Mouse (Mus musculus): ENCODE measurements at regions not wholly inside any gene's neighbourhood (a gene's known extent, or its start where the extent isn't known, plus 50 kb on each side); places are given as distances from the start of the nearest gene placed in this dataset.

GRCm38 (mm10) chr13:83716711-83717171, 212.9 kb downstream of the Mef2c start:
- no peaks in the 10 kb centered on the region for H3K36me3 ChIP-seq (ENCODE audit: control insufficient read depth, insufficient read depth, low read length)
- TF ChIP-seq POLR2A (IDR thresholded peaks at IDR 0.05; ENCODE audit: control insufficient read depth, extremely low read depth, insufficient read depth, low read length, poor library complexity), result no peak
- no peak for TF ChIP-seq CTCF (IDR thresholded peaks at IDR 0.05; ENCODE audit: borderline replicate concordance, control insufficient read depth, extremely low read depth, insufficient read depth, low read length, poor library complexity)
- H3K27ac ChIP-seq (ENCODE audit: control insufficient read depth, insufficient read depth, low read length), result no peak overlapping the region
- H3K4me1 ChIP-seq (replicated peaks; ENCODE audit: control insufficient read depth, insufficient read depth, low read length), result no peaks in the 10 kb centered on the region
- 13% methylated on average over 8 of the region's 8 CpGs for WGBS
- H3K4me3 ChIP-seq (ENCODE audit: control insufficient read depth, insufficient read depth, low read length), result no peak overlapping the region
- peaks cover 18% of the 10 kb centered on the region for H3K27me3 ChIP-seq (ENCODE audit: control insufficient read depth, insufficient read depth, low read length)
- no peak for DNase-seq

- Histone ChIP-seq H3K4me3 (ENCODE audit: control insufficient read depth, insufficient read depth, low read length) (no peak overlapping the region), H3K4me1 (replicated peaks; ENCODE audit: control insufficient read depth, insufficient read depth, low read length) (no peaks in the 10 kb centered on the region), H3K27me3 (ENCODE audit: control insufficient read depth, insufficient read depth, low read length) (peaks cover 18% of the 10 kb centered on the region), H3K27ac (ENCODE audit: control insufficient read depth, insufficient read depth, low read length) (no peak overlapping the region), H3K36me3 (ENCODE audit: control insufficient read depth, insufficient read depth, low read length) (no peaks in the 10 kb centered on the region)
- 17% methylated on average over 4 of the region's 4 CpGs for WGBS
- no peak for DNase-seq
- TF ChIP-seq CTCF (IDR thresholded peaks at IDR 0.05; ENCODE audit: borderline replicate concordance, control insufficient read depth, extremely low read depth, insufficient read depth, low read length, poor library complexity), result no peak
- no peak for TF ChIP-seq POLR2A (IDR thresholded peaks at IDR 0.05; ENCODE audit: control insufficient read depth, extremely low read depth, insufficient read depth, low read length, poor library complexity)
Measured at GRCm38 (mm10) chr13:83717686-83718210, 213.9 kb downstream of the Mef2c start.

GRCm38 (mm10) chr13:83718431-83719410, 214.9 kb downstream of the Mef2c start:
- H3K4me3 ChIP-seq (ENCODE audit: control insufficient read depth, insufficient read depth, low read length), result no peak overlapping the region
- no peak overlapping the region for H3K27ac ChIP-seq (ENCODE audit: control insufficient read depth, insufficient read depth, low read length)
- no peaks in the 10 kb centered on the region for H3K36me3 ChIP-seq (ENCODE audit: control insufficient read depth, insufficient read depth, low read length)
- WGBS, result 20% methylated on average over 10 of the region's 10 CpGs
- DNase-seq, result no peak
- no peaks in the 10 kb centered on the region for H3K4me1 ChIP-seq (replicated peaks; ENCODE audit: control insufficient read depth, insufficient read depth, low read length)
- TF ChIP-seq CTCF (IDR thresholded peaks at IDR 0.05; ENCODE audit: borderline replicate concordance, control insufficient read depth, extremely low read depth, insufficient read depth, low read length, poor library complexity) (no peak), POLR2A (IDR thresholded peaks at IDR 0.05; ENCODE audit: control insufficient read depth, extremely low read depth, insufficient read depth, low read length, poor library complexity) (no peak)
- peaks cover 15% of the 10 kb centered on the region for H3K27me3 ChIP-seq (ENCODE audit: control insufficient read depth, insufficient read depth, low read length)

- 13% methylated on average over 24 of the region's 24 CpGs for WGBS
- no peak for DNase-seq
- no peak for TF ChIP-seq POLR2A (IDR thresholded peaks at IDR 0.05; ENCODE audit: control insufficient read depth, extremely low read depth, insufficient read depth, low read length, poor library complexity)
- no peak for TF ChIP-seq CTCF (IDR thresholded peaks at IDR 0.05; ENCODE audit: borderline replicate concordance, control insufficient read depth, extremely low read depth, insufficient read depth, low read length, poor library complexity)
- Histone ChIP-seq H3K36me3 (ENCODE audit: control insufficient read depth, insufficient read depth, low read length) (no peaks in the 10 kb centered on the region), H3K4me3 (ENCODE audit: control insufficient read depth, insufficient read depth, low read length) (no peak overlapping the region), H3K4me1 (replicated peaks; ENCODE audit: control insufficient read depth, insufficient read depth, low read length) (no peaks in the 10 kb centered on the region), H3K27ac (ENCODE audit: control insufficient read depth, insufficient read depth, low read length) (no peak overlapping the region), H3K27me3 (ENCODE audit: control insufficient read depth, insufficient read depth, low read length) (peaks cover 15% of the 10 kb centered on the region)
Measured at GRCm38 (mm10) chr13:83719635-83720291, 215.9 kb downstream of the Mef2c start.

- Histone ChIP-seq H3K4me1 (replicated peaks; ENCODE audit: control insufficient read depth, insufficient read depth, low read length) (no peaks in the 10 kb centered on the region), H3K36me3 (ENCODE audit: control insufficient read depth, insufficient read depth, low read length) (no peaks in the 10 kb centered on the region), H3K27ac (ENCODE audit: control insufficient read depth, insufficient read depth, low read length) (no peak overlapping the region), H3K27me3 (ENCODE audit: control insufficient read depth, insufficient read depth, low read length) (peaks cover 12% of the 10 kb centered on the region), H3K4me3 (ENCODE audit: control insufficient read depth, insufficient read depth, low read length) (no peak overlapping the region)
- no peak for TF ChIP-seq CTCF (IDR thresholded peaks at IDR 0.05; ENCODE audit: borderline replicate concordance, control insufficient read depth, extremely low read depth, insufficient read depth, low read length, poor library complexity)
- no peak for TF ChIP-seq POLR2A (IDR thresholded peaks at IDR 0.05; ENCODE audit: control insufficient read depth, extremely low read depth, insufficient read depth, low read length, poor library complexity)
- WGBS, result 6% methylated on average over 12 of the region's 12 CpGs
- DNase-seq, result no peak
Measured at GRCm38 (mm10) chr13:83720352-83720751, 216.5 kb downstream of the Mef2c start.

GRCm38 (mm10) chr13:83720883-83721371, 217.1 kb downstream of the Mef2c start:
- H3K4me3 ChIP-seq (ENCODE audit: control insufficient read depth, insufficient read depth, low read length), result no peak overlapping the region
- no peak overlapping the region for H3K27ac ChIP-seq (ENCODE audit: control insufficient read depth, insufficient read depth, low read length)
- peaks cover 11% of the 10 kb centered on the region for H3K27me3 ChIP-seq (ENCODE audit: control insufficient read depth, insufficient read depth, low read length)
- no peak for DNase-seq
- no peaks in the 10 kb centered on the region for H3K4me1 ChIP-seq (replicated peaks; ENCODE audit: control insufficient read depth, insufficient read depth, low read length)
- TF ChIP-seq POLR2A (IDR thresholded peaks at IDR 0.05; ENCODE audit: control insufficient read depth, extremely low read depth, insufficient read depth, low read length, poor library complexity), result no peak
- TF ChIP-seq CTCF (IDR thresholded peaks at IDR 0.05; ENCODE audit: borderline replicate concordance, control insufficient read depth, extremely low read depth, insufficient read depth, low read length, poor library complexity), result no peak
- H3K36me3 ChIP-seq (ENCODE audit: control insufficient read depth, insufficient read depth, low read length), result no peaks in the 10 kb centered on the region
- WGBS, result 3% methylated on average over 29 of the region's 30 CpGs
